Comparison of ENCODE assay signal across 8 mouse cellular contexts in genomic region chr9:66918672-66919330, GRCm38 (mm10). TPM values are rescaled to one million over a fixed set of nuclear protein-coding genes. Genes with fewer than 3 reads are reported as not detected.
A peak's percentile ranks its signal among the peaks of the same experiment; 100 is the strongest.
DNase-seq lines count a peak whose midpoint lies in the region; ATAC-seq lines count a peak whose summit lies in the region.

No protein-coding gene starts in this region.

- H3K27me3 ChIP-seq in kidney, embryonic 16.5 days (ENCODE audit: insufficient read depth, low read length): no peaks in the 10 kb centered on the region
- no peaks in the 10 kb centered on the region for H3K27me3 ChIP-seq in limb, embryonic 13.5 days
- no peaks in the 10 kb centered on the region for H3K27me3 ChIP-seq in neural tube, embryonic 15.5 days (replicated peaks)

- H3K4me3 ChIP-seq in kidney, embryonic 16.5 days (ENCODE audit: low read length): peak overlapping the region; percentile 99
- peak overlapping the region; percentile 90 for H3K4me3 ChIP-seq in limb, embryonic 13.5 days
- peak overlapping the region; percentile 94 for H3K4me3 ChIP-seq in neural tube, embryonic 15.5 days (replicated peaks)

- no peak for DNase-seq in kidney, adult 11 months
- peak; percentile 22 for DNase-seq in NIH3T3 (ENCODE audit: low read depth)
- DNase-seq in heart, adult 9 months (ENCODE audit: low spot score in 2 of 2): peak; percentile 33 to 45
- DNase-seq in left cerebral cortex, adult 9 months (ENCODE audit: low spot score in 2 of 2): no peak
- DNase-seq in ovary, postnatal 10 days (ENCODE audit: low spot score): no peak

- H3K27ac ChIP-seq in kidney, embryonic 16.5 days (ENCODE audit: low read length): peak overlapping the region; percentile 82
- H3K27ac ChIP-seq in limb, embryonic 13.5 days: peak overlapping the region; percentile 74
- peak overlapping the region; percentile 95 for H3K27ac ChIP-seq in neural tube, embryonic 15.5 days (replicated peaks)

- H3K9me3 ChIP-seq in kidney, embryonic 16.5 days (ENCODE audit: low read length): no peaks in the 10 kb centered on the region
- H3K9me3 ChIP-seq in limb, embryonic 13.5 days: no peaks in the 10 kb centered on the region
- H3K9me3 ChIP-seq in neural tube, embryonic 15.5 days (replicated peaks): no peaks in the 10 kb centered on the region

- H3K4me1 ChIP-seq in kidney, embryonic 16.5 days (ENCODE audit: insufficient read depth, low read length): peaks cover 21% of the 10 kb centered on the region
- peaks cover 21% of the 10 kb centered on the region for H3K4me1 ChIP-seq in limb, embryonic 13.5 days
- peaks cover 44% of the 10 kb centered on the region for H3K4me1 ChIP-seq in neural tube, embryonic 15.5 days

- WGBS in kidney, embryonic 16.5 days: 3% methylated on average over 27 of the region's 27 CpGs
- whole genome bisulfite sequencing in limb, embryonic 13.5 days: 1% methylated on average over 27 of the region's 27 CpGs
- 3% methylated on average over 27 of the region's 27 CpGs for WGBS in neural tube, embryonic 15.5 days

- peak overlapping the region; percentile 93 for H3K4me2 ChIP-seq in kidney, embryonic 16.5 days (replicated peaks; ENCODE audit: low read depth, low read length)
- H3K4me2 ChIP-seq in limb, embryonic 13.5 days (replicated peaks): peak overlapping the region; percentile 90
- peak overlapping the region; percentile 84 for H3K4me2 ChIP-seq in neural tube, embryonic 15.5 days

- no peak for ATAC-seq in kidney, embryonic 16.5 days (ENCODE audit: low FRiP score, low TSS enrichment)
- no peak for ATAC-seq in limb, embryonic 13.5 days (ENCODE audit: low FRiP score, low read depth)
- ATAC-seq in neural tube, embryonic 15.5 days (ENCODE audit: low FRiP score): no peak

- H3K36me3 ChIP-seq in kidney, embryonic 16.5 days (ENCODE audit: insufficient read depth, low read length): no peaks in the 10 kb centered on the region
- no peaks in the 10 kb centered on the region for H3K36me3 ChIP-seq in limb, embryonic 13.5 days
- H3K36me3 ChIP-seq in neural tube, embryonic 15.5 days: no peaks in the 10 kb centered on the region

- H3K9ac ChIP-seq in kidney, embryonic 16.5 days (replicated peaks; ENCODE audit: low read length): peak overlapping the region; percentile 86
- H3K9ac ChIP-seq in limb, embryonic 13.5 days: peak overlapping the region; percentile 92
- H3K9ac ChIP-seq in neural tube, embryonic 15.5 days (replicated peaks): peak overlapping the region; percentile 88

RNA-seq across cellular contexts. Expression of gene Rab8b, which starts 0.7 kb away (rescaled TPM):
- 27.0 and 27.8 TPM in 2 replicates for polyA plus RNA-seq in kidney, embryonic 16.5 days (2015; fragmentation: Nextera tagmentation; extraction: Ambion mirVana)
- polyA plus RNA-seq in limb, embryonic 13.5 days (2015; fragmentation: Nextera tagmentation; extraction: Ambion mirVana): 17.7 and 18.4 TPM in 2 replicates
- 30.8 and 32.1 TPM in 2 replicates for polyA plus RNA-seq in neural tube, embryonic 15.5 days (2015; fragmentation: Nextera tagmentation; extraction: Ambion mirVana)

RNA-seq across cellular contexts. Expression of gene Rps27l, which starts 27.1 kb away (rescaled TPM):
- polyA plus RNA-seq in kidney, embryonic 16.5 days (2015; fragmentation: Nextera tagmentation; extraction: Ambion mirVana): 585 and 609 TPM in 2 replicates
- polyA plus RNA-seq in limb, embryonic 13.5 days (2015; fragmentation: Nextera tagmentation; extraction: Ambion mirVana): 626 and 654 TPM in 2 replicates
- polyA plus RNA-seq in neural tube, embryonic 15.5 days (2015; fragmentation: Nextera tagmentation; extraction: Ambion mirVana): 234 and 310 TPM in 2 replicates

RNA-seq across cellular contexts. Expression of gene Lactb, which starts 56.5 kb away (rescaled TPM):
- polyA plus RNA-seq in kidney, embryonic 16.5 days (2015; fragmentation: Nextera tagmentation; extraction: Ambion mirVana): 16.0 and 17.7 TPM in 2 replicates
- polyA plus RNA-seq in limb, embryonic 13.5 days (2015; fragmentation: Nextera tagmentation; extraction: Ambion mirVana): 7.5 and 7.8 TPM in 2 replicates
- polyA plus RNA-seq in neural tube, embryonic 15.5 days (2015; fragmentation: Nextera tagmentation; extraction: Ambion mirVana): 12.4 and 12.7 TPM in 2 replicates

Comparison
In these comparisons a context has a peak if more than half of its experiments do, and no peak if none do; other contexts are left out.
1. DNase-seq: peak in NIH3T3 (single experiment) and heart, adult 9 months (2 of 2); none in kidney, adult 11 months (single experiment), left cerebral cortex, adult 9 months (0 of 2) and ovary, postnatal 10 days (single experiment).
2. Peak in every context shown above with its lines, with median percentiles within 50 percentile points of each other: H3K27ac ChIP-seq, H3K4me2 ChIP-seq, H3K4me3 ChIP-seq and H3K9ac ChIP-seq.